Mouse (Mus musculus) left cerebral cortex, postnatal 36 days (tissue): ENCODE data around the gene Ppy. TPM values are rescaled to one million over a fixed set of nuclear protein-coding genes. Genes with fewer than 3 reads are reported as not detected.

Experiments used
- DNase-seq, 2 experiments: peaks; one replicate each; pipeline ENCODE4 v3.0.0; 2021 to 2022; ENCODE audit warnings: low spot score in 2 of 2, mixed read lengths in 1 of 2
- intact Hi-C: fragments of 180-260 bp; cut with DNase I; formaldehyde crosslinking; loops from one replicate; pipeline ENCODE4 v1.15.1; 2025
- total RNA-seq, 2 experiments: library from RNA; stranded (reverse); gene quantifications; 2 replicates each; pipeline ENCODE4 v1.2.3; 2021

Gene Ppy
- total RNA-seq, 2 experiments from 2014 or later: not detected

DNA sequence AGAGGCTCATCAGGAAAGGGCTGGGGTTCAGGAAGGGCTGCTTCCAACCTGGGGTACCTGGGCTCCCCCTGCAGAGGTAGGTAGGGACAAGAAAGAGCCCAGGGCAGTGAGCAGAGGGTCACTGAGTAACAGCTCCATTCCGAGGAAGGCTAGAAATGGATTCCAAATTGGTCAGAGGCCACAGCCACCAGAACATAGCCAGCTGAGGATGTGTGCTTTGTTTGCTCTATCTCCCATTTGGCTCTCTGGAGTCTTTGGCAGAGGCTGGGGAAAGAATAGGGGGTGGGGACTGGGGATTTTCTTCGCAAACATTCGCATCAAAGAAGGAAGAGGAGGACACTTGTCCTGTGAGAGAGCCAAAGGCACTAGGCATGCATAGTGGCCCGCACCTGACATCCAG lies 49.2 kb downstream of the Ppy start:
- no peak for DNase-seq
- intact Hi-C loops: no loop called here

DNA sequence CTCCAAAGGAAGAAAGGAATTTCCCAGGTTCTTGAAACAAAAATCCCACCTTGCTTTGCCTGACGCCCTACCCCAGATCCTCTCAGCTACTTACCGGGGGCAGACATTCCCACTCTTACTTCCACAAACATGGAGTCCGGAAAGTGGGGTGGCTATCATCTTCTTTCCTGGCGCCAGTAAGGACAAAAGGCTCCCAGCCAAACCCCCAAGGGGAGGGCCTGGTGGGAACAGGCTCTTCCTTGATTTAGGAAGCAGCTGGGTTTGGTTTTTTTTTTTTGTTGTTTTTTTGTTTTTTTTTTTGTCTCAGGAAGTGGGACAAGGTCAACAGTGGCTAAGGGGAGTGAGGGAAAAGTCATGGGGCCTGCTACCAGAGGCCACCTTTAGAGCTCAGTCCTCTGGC lies 49.6 kb downstream of the Ppy start:
- DNase-seq: no peak
- intact Hi-C loops: no loop called here

Other genes with a start within 250 kb of the Ppy start
- under 1 TPM; 0.34 to 0.49 TPM for gene Meox1, start 206.9 kb downstream of the Ppy start, total RNA-seq
- under 1 TPM in 1 of 2 experiments, not detected in 1; 0.15 TPM for gene Sost, start 134.3 kb downstream of the Ppy start, total RNA-seq
- not detected for gene Cfap97d1, start 117.0 kb downstream of the Ppy start, total RNA-seq
- 100 to 1,000 TPM; 201 to 252 TPM for gene Dusp3, start 114.3 kb downstream of the Ppy start, total RNA-seq
- 10 to 100 TPM; 69.0 to 85.2 TPM for gene Mpp3, start 72.9 kb downstream of the Ppy start, total RNA-seq
- under 1 TPM in 1 of 2 experiments, not detected in 1; 0.32 TPM for gene Cd300lg, start 59.8 kb downstream of the Ppy start, total RNA-seq
- gene Mpp2, start 12.8 kb downstream of the Ppy start, total RNA-seq: 100 to 1,000 TPM; 148 to 157 TPM
- gene Pyy, start 6.5 kb upstream of the Ppy start, total RNA-seq: not detected
- not detected for gene Nags, start 44.2 kb upstream of the Ppy start, total RNA-seq
- 10 to 100 TPM; 24.2 to 27.3 TPM for gene Tmem101, start 55.1 kb upstream of the Ppy start, total RNA-seq
- gene Lsm12, start 84.0 kb upstream of the Ppy start, total RNA-seq: 10 to 100 TPM; 58.0 to 58.7 TPM
- gene G6pc3, start 88.3 kb upstream of the Ppy start, total RNA-seq: 10 to 100 TPM; 56.1 to 67.2 TPM
- gene Hdac5, start 128.8 kb upstream of the Ppy start, total RNA-seq: 100 to 1,000 TPM; 270 to 275 TPM
- 1 to 10 TPM; 1.2 TPM for gene BC030867, start 147.6 kb upstream of the Ppy start, total RNA-seq
- 1 to 10 TPM; 1.2 to 1.7 TPM for gene Asb16, start 167.4 kb upstream of the Ppy start, total RNA-seq
- 10 to 100 TPM; 70.8 to 77.7 TPM for gene Tmub2, start 183.6 kb upstream of the Ppy start, total RNA-seq
- gene Atxn7l3, start 195.3 kb upstream of the Ppy start, total RNA-seq: 100 to 1,000 TPM; 227 to 258 TPM
- 100 to 1,000 TPM; 114 to 125 TPM for gene Ubtf, start 218.4 kb upstream of the Ppy start, total RNA-seq